Mouse (Mus musculus) adrenal gland, adult (tissue): ENCODE results near the gene Wdtc1.
A peak's percentile ranks its signal among the peaks of the same experiment; 100 is the strongest.

ENCODE experiments used
- DNase-seq, 2 experiments: peaks; one replicate each; pipeline ENCODE4 v3.0.0; 2022 to 2023; ENCODE audit warnings: low spot score in 1 of 2; ENCODE audit not compliant: inconsistent age in 2 of 2

The Wdtc1 gene

GRCm38 (mm10) chr4:133353367-133354365 is at the start of gene Wdtc1:
Wdtc1 (minus strand) TSS chr4:133353481.
- peak in 1 of 2 experiments; percentile 69 for DNase-seq

- DNase-seq: no peak
Measured at GRCm38 (mm10) chr4:133402011-133402410, 48.7 kb upstream of the Wdtc1 start.

GRCm38 (mm10) chr4:133400098-133400497 is 46.8 kb upstream of the Wdtc1 start:
- peak in 1 of 2 experiments; percentile 66 for DNase-seq

GRCm38 (mm10) chr4:133399509-133399908 is 46.2 kb upstream of the Wdtc1 start:
- no peak for DNase-seq

- DNase-seq: no peak
Measured at GRCm38 (mm10) chr4:133398619-133399018, 45.3 kb upstream of the Wdtc1 start.

GRCm38 (mm10) chr4:133397961-133398360 is 44.7 kb upstream of the Wdtc1 start:
- no peak for DNase-seq

- DNase-seq: no peak
Measured at GRCm38 (mm10) chr4:133397299-133397698, 44.0 kb upstream of the Wdtc1 start.

GRCm38 (mm10) chr4:133396079-133396478 is 42.8 kb upstream of the Wdtc1 start:
- DNase-seq: peak in 1 of 2 experiments; percentile 41

GRCm38 (mm10) chr4:133394981-133395573 is 41.8 kb upstream of the Wdtc1 start:
- no peak for DNase-seq

- DNase-seq: peak in 1 of 2 experiments; percentile 52
Measured at GRCm38 (mm10) chr4:133391185-133392040, 38.1 kb upstream of the Wdtc1 start.

- DNase-seq: no peak
Measured at GRCm38 (mm10) chr4:133390585-133390984, 37.3 kb upstream of the Wdtc1 start.

- no peak for DNase-seq
Measured at GRCm38 (mm10) chr4:133390042-133390441, 36.8 kb upstream of the Wdtc1 start.

- DNase-seq: peak; percentile 85 to 95
Measured at GRCm38 (mm10) chr4:133388781-133389552, 35.7 kb upstream of the Wdtc1 start.

GRCm38 (mm10) chr4:133387053-133387452 is 33.8 kb upstream of the Wdtc1 start:
- no peak for DNase-seq

GRCm38 (mm10) chr4:133386061-133386797 is 32.9 kb upstream of the Wdtc1 start:
- no peak for DNase-seq

- DNase-seq: peak in 1 of 2 experiments; percentile 60
Measured at GRCm38 (mm10) chr4:133381141-133381540, 27.9 kb upstream of the Wdtc1 start.

- DNase-seq: no peak
Measured at GRCm38 (mm10) chr4:133380532-133380931, 27.3 kb upstream of the Wdtc1 start.

GRCm38 (mm10) chr4:133379861-133380260 is 26.6 kb upstream of the Wdtc1 start:
- peak in 1 of 2 experiments; percentile 44 for DNase-seq

- DNase-seq: peak in 1 of 2 experiments; percentile 65
Measured at GRCm38 (mm10) chr4:133379046-133379347, 25.7 kb upstream of the Wdtc1 start.
